9 mouse cellular contexts compared by ENCODE assay signal in the genomic region with DNA sequence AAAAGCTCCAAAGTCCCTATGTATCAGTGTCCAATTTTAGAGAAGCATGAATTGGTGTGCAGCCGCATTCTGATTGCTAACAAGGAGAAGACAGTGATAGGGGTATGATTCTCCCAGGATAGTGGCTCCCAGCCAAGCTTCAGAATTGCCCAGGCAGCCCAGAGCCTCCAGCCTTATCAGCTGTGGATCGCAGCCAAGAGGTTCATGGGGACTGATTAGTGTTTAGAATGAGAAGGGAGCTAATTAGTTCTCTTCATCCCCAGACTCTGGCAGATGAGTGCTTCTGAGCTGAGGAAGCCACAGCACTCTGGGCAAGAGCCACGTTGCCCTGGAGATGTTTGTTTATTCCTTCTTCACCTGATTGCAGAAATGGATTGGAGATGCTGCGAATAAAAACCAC.
DNase-seq lines count a peak whose midpoint lies in the region; ATAC-seq and TF ChIP-seq lines count a peak whose summit lies in the region.
"Had no signal": no experiment of that assay in that cellular context is flagged by ENCODE, and none has a peak within 500 bp of the region (broad histone marks: within the 10 kb centered on the region; RNA-seq: fewer than 3 reads in every experiment).

No protein-coding gene starts in this region.

- no peak overlapping the region for H3K4me2 ChIP-seq in heart, embryonic 12.5 days
- H3K4me2 ChIP-seq: limb, embryonic 13.5 days had no signal

- H3K9me3 ChIP-seq in heart, embryonic 12.5 days (replicated peaks) = no peaks in the 10 kb centered on the region
- H3K9me3 ChIP-seq: limb, embryonic 13.5 days had no signal

- no peak overlapping the region for H3K9ac ChIP-seq in heart, embryonic 12.5 days
- H3K9ac ChIP-seq: limb, embryonic 13.5 days had no signal

- H3K36me3 ChIP-seq in heart, embryonic 12.5 days = no peaks in the 10 kb centered on the region
- H3K36me3 ChIP-seq in kidney, adult 2 months (ENCODE audit: control insufficient read depth, insufficient read depth, low read length) = no peaks in the 10 kb centered on the region
- H3K36me3 ChIP-seq: limb, embryonic 13.5 days had no signal

- H3K27ac ChIP-seq in heart, embryonic 12.5 days (ENCODE audit: poor library complexity, severe bottlenecking) = no peak overlapping the region
- H3K27ac ChIP-seq in kidney, adult 2 months (ENCODE audit: insufficient read depth, low read depth, low read length) = no peak overlapping the region
- H3K27ac ChIP-seq: limb, embryonic 13.5 days had no signal

- no peak for TF ChIP-seq CTCF in kidney, adult 2 months (conservative IDR thresholded peaks at IDR 0.05; ENCODE audit: insufficient read depth, insufficient read length, low read depth, low read length)

- TF ChIP-seq POLR2A in kidney, adult 2 months (IDR thresholded peaks at IDR 0.05; ENCODE audit: low read depth, low read length) = no peak

- intact Hi-C loops in left cerebral cortex, postnatal 14 days (cut with DNase I) = no loop called here

- H3K27me3 ChIP-seq in heart, embryonic 12.5 days (replicated peaks) = no peaks in the 10 kb centered on the region
- H3K27me3 ChIP-seq in kidney, adult 2 months (replicated peaks; ENCODE audit: control insufficient read depth, insufficient read depth, low read length) = no peaks in the 10 kb centered on the region
- H3K27me3 ChIP-seq: limb, embryonic 13.5 days had no signal

- peaks cover 5% of the 10 kb centered on the region; the same call in 1 of the 2 replicates for H3K4me1 ChIP-seq in heart, embryonic 12.5 days (replicated peaks)
- H3K4me1 ChIP-seq in kidney, adult 2 months (ENCODE audit: control insufficient read depth, insufficient read depth, low read length) = no peaks in the 10 kb centered on the region
- H3K4me1 ChIP-seq: limb, embryonic 13.5 days had no signal

- DNase-seq in heart, adult 18-20 months = peak; percentile 7 to 13
- DNase-seq in adrenal gland, postnatal 25 days = peak; percentile 57
- peak; percentile 28 to 31 for DNase-seq in frontal cortex, postnatal 14 days (ENCODE audit: low spot score in 2 of 2)
- peak; percentile 20 to 57 for DNase-seq in left cerebral cortex, postnatal 14 days (ENCODE audit: low spot score in 2 of 2)
- DNase-seq in right cerebral cortex, postnatal 25 days = peak; percentile 30
- DNase-seq in thymus, postnatal 10 days (ENCODE audit: low spot score in 2 of 2) = no peak
- DNase-seq in kidney, adult 2 months = no peak

- no peak overlapping the region for H3K4me3 ChIP-seq in heart, embryonic 12.5 days
- H3K4me3 ChIP-seq in kidney, adult 2 months (ENCODE audit: insufficient read depth, low read depth, low read length) = no peak overlapping the region
- H3K4me3 ChIP-seq: limb, embryonic 13.5 days had no signal

- ATAC-seq in heart, embryonic 12.5 days (ENCODE audit: insufficient number of reproducible peaks, low FRiP score) = no peak

- 25% methylated on average over 4 of the region's 4 CpGs for WGBS in heart, embryonic 12.5 days
- 69% methylated on average over 4 of the region's 4 CpGs for WGBS in kidney, adult 2 months

Comparison
In these comparisons a context has a peak if more than half of its experiments do, and no peak if none do; other contexts are left out.
1. DNase-seq: peak in heart, adult 18-20 months (2 of 2), adrenal gland, postnatal 25 days (single experiment), frontal cortex, postnatal 14 days (2 of 2), left cerebral cortex, postnatal 14 days (2 of 2) and right cerebral cortex, postnatal 25 days (single experiment); none in thymus, postnatal 10 days (0 of 2) and kidney, adult 2 months (single experiment).